Mouse (Mus musculus) c-Kit-positive CD71-positive TER-119-negative erythroid progenitor cells, embryonic 14.5 days (primary cell): ENCODE data around the gene Aass.
"Not testable (repeated sequence)": the region's sequence is repeated elsewhere in the genome, so short reads cannot be mapped to it uniquely, and the experiment has no call there.

Experiments used
- DNase-seq: peaks from one replicate; pipeline ENCODE4 v3.0.0-alpha.2; 2013; ENCODE audit warnings: low read depth

Gene Aass

GRCm38 (mm10) chr6:23132573-23133181, at the start of gene Aass:
Gene Aass (minus strand): TSS chr6:23132986.
- DNase-seq, result no peak

DNA sequence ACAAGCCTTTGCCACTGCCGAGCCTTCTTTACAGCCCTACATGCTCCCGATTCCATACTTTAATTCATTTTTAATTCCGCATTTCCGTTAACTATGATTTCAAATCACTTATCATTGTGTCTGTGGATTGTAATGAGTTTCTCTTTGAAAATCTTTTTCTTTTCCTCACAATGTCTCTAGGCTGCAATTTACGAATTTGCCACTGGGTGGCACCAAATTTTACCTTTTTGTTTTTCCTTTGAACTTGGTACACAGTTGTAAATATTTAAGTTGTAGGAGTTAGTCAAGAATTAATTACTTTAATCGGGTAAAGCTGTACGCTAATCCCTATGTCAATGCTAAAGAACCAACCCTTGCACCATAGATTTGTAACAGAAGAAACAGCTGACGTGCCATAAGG, 47.3 kb upstream of the Aass start:
- peak; percentile 5 for DNase-seq

DNA sequence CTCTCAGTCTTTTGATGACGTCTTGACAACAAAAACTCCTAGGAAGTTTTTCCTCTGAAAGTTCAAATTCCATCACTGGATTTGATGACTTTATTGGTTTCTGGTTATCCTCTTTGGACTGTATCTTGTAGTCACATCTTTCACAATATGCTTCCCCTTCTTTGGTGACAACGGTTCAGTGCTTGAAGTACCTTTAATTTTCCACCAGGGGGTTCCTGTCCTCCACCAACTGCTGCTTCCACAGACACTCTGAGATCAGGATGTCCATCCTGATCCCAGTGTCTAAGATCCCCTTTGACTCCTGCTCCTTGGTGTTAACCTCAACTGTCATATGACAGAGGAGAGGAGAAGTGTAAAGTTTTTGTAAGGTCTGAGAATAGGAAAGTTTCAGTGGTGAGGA, 31.0 kb upstream of the Aass start:
- DNase-seq, result not testable (repeated sequence)

DNA sequence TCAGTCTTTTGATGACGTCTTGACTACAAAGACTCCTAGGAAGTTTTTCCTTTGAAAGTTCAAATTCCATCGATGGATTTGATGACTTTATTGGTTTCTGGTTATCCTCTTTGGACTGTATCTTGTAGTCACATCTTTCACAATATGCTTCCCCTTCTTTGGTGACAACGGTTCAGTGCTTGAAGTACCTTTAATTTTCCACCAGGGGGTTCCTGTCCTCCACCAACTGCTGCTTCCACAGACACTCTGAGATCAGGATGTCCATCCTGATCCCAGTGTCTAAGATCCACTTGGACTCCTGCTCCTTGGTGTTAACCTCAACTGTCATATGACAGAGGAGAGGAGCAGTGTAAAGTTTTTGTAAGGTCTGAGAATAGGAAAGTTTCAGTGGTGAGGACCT, 23.6 kb upstream of the Aass start:
- DNase-seq, result not testable (repeated sequence)

DNA sequence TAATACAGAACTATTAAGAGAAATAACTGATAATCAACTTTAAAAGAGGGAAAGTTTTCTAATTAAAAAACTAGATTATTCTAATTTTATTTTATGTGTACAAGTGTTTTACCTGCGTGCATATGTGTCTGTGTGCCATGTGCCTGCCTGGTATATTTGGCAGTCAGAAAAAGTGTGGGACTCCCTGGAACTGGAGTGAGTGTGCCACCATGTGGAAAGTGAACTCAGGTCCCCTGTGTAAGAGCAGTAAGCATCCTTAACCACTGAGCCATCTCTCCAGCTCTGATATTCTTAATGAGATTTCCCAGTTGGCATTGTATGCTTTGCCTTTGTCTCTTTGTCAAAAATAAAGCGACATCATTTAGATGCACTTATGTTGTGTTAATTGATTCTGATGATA, 20.3 kb upstream of the Aass start:
- no peak for DNase-seq

DNA sequence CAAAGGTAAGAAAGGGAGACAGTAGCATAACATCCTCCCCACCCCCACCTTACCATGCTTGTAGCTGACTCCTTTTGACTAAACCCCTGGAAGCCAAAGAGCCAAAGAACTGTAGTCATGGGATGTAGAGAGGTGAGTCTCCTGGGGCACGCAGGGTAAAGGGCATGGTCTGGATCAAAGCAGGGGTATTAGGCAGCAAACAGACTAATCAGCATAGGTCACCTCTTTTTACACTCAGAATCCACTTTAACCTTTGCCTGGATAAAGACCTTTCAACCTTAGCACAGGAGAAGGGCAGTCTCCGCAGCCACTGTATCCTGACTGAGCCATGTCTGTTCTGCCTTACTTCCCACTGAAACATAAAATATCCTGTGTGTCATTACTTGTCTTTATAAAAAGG, 14.4 kb upstream of the Aass start:
- no peak for DNase-seq

DNA sequence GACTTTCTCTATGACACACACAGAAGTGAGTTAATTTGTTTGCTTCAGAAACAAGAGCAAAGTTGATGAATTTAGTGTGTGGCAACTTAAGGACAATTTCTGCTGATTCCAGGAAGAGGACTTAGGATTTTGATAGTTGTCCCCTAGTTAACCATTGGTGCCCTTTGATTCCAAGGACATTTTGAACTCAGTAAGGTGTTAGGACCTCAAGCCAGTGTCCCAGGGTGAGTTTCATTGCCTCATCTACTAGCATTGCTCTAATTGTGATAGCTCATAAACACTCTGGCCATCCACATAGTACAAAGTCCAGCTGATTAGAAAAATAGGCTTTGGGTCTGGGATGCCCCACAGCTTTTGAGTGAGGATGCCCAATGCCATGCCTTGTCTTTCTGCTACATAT, 11.2 kb upstream of the Aass start:
- DNase-seq, result no peak

- no peak for DNase-seq
Measured at GRCm38 (mm10) chr6:23131015-23131414, 1.8 kb downstream of the Aass start.

DNA sequence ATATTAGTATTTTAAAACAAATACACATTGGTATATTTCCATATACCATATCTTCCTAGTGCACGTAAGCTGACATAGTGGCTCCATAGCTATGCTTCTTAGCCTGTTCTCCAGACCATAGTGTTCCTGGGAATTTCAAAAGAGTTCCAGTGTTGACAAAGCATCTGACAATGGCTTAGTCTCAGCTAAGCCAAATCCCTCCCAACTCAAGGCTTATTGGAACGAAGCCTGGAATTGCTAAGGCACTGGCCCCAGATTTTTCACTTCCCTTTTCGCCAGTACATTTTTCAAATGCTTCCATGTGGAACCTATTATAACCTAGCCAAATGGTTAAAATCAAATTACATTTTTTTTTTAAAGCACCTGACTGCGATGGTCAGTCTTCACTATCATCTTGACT, 3.6 kb downstream of the Aass start:
- no peak for DNase-seq

DNA sequence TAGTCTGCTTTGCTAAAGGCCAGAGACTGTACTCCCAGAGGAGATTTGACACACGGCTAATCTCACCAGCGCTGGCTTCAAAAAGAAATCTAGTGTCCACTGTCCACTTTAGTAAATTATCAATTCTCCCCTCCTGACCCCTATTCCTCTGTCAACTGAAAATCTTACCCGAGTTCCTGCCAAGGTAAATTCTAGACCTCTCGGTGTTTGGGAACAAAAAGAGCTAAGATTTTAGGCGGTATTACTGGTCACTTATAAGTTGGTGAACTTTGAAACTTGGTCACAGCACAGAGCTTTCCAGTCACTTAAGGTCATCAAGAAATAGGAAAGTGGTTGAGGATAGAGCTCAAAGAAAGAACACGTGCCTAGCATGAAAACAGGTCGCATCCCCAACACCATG, 6.1 kb downstream of the Aass start:
- no peak for DNase-seq

DNA sequence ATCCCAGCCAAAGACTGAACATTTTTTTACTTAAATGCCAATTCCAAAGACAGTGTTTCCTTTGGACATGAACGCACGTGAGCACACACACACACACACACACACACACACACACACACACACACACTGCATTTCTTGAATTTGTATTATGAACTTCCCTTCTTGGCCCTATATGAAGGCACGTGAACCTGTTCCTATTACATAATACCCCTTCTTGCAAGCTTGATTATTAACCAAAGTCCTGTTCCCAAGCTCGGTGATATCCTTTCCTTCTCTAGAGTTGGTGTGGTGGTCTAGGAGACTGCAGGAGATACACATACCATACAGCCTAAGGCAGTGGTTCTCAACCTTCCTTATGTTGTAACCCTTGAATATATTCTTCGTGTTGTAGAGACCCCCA, 7.0 kb downstream of the Aass start:
- DNase-seq, result no peak

- no peak for DNase-seq
Measured at GRCm38 (mm10) chr6:23124823-23125222, 8.0 kb downstream of the Aass start.

GRCm38 (mm10) chr6:23122934-23123333, 9.9 kb downstream of the Aass start:
- no peak for DNase-seq

DNA sequence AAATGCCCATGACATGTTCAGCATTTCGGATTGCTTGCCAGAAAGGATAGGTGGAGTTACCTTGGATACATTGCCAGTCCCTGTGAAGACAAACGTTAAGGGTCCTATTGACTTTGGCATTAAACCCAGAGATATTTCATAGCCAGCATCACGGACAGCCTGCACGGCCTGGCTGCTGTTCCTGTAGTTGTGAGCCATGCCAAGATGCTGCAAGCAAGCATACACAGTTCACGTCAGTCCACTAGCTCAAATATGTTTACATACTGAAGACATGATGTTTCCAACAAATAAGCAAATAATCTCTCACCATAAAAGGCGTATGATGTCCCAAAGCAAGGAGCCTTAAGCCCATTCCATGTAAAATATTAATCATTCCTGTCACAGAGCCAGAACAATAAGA, 18.0 kb downstream of the Aass start:
- DNase-seq, result no peak

GRCm38 (mm10) chr6:23107069-23107468, 25.7 kb downstream of the Aass start:
- DNase-seq, result no peak

DNA sequence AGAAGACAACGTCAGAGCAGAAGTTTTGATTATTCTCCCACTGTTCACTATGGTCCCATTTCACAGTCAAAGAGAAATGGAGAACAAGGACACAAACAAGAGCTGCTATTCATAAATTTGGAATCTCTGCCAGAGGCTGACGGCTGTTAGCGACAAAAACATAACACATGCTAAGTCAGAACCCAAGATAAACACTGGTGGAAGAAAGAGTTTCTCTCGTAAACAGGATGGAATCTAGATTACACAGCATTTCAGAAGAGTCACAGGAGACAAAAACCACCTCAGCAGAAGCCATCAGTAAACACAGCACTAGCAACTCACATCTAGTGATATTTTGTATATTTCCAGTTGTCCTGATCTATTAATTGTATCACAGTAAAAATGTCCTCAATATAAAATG, 26.4 kb downstream of the Aass start:
- DNase-seq, result no peak

DNA sequence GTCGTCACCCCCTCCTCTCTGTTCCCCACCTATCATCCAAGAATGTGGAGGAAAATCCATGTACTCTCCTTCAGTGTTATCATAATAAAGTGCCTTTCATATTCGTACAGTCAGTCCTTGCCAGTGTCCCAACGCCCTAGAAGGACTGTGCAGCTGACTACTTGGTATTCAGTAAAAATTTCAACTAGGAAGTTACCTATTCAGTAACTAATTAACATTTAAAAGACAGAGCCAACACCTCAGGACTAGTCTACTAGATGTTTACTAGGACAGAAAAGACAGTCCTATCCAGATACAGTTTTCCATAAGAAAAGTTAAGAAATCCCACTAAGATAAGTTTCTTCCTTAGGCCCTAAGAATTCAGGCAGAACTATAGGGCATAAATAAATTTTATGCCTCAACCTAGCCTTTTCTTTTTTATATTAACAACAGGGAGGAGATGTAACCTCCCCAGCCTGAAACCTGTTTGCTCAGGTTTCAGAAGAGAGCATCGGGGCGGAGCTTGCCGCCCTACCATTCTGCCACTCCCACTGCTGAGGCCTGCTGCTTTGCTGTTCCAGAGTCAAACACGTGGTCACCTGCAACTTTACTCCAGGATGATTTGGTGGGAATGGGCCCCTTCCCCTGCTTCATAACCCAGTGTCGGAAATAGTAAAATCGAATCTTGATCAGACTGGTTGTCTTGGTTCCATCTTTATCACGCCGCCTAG, 42.3 kb downstream of the Aass start:
- DNase-seq, result not testable (repeated sequence)

DNA sequence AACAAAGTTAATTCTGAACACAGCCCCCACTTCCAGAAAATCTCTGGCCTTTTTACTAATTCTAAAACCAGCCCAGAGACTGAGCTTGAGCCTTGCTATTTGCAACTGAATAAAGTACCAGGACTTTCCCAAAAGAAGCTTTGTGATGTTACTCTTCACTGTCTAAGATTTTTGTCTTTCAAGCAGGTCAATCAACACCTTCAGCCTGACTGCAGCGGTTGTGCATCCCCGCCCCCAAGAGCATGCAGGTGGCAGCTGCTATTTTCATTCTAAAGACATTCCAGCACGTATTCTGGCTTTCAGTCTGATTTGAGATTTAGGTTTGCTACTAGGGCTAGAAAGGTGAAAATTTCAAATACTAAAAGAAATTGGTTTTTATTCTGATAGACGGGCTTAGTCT, 43.5 kb downstream of the Aass start:
- DNase-seq, result not testable (repeated sequence)

GRCm38 (mm10) chr6:23084587-23085421, 48.0 kb downstream of the Aass start:
- DNase-seq, result no peak

DNA sequence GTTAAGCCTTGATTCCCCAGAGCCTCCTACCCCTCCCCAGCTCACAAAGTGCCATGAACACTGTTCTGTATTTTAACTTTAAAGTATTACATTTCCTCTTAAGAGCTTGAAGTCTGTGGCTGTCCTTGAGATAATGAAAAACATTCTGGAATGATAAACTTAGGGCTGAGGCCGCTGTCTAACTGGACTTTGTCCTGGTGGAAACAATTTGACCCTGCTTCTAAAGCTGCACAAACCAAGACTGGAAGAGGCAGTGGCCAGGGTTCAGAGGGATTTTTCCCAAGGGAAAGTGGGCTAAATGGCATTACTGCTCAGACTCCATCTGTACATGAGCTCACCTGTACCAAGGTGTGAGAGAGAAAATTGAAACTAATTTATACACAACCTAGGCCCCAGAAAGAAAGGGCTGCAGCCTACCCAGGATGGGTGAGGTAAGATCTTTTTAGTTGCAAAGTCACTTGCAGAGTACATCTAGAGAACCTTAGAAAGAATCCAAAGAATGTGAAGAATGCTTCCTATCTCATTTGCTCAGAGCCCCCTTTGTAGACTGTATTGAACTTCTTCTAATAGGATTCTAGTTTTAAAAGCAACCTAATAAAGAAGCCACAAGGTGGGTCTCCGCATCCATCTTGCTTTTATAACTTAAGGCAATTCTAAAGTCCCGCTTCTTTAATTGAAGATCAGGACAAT, 52.6 kb downstream of the Aass start:
- DNase-seq, result no peak

DNA sequence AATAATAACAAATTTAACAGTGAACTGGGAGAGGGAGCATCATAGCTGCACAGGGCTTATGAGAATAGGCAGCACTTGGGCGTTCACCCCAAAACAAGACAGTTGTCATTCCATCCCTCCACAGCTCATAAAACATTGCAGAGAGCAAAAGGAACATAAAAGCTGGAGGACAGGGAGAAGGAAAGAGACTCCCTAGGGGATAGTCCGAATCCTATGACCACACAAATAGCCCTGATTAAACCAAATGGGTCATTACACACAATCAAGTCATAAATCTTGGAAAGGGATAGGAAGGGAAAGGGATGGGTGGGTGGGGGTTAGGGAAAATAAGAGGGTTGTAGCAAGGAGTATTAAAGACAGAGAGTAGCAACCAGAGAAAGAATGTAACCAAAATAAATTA, 54.5 kb downstream of the Aass start:
- DNase-seq, result no peak

DNA sequence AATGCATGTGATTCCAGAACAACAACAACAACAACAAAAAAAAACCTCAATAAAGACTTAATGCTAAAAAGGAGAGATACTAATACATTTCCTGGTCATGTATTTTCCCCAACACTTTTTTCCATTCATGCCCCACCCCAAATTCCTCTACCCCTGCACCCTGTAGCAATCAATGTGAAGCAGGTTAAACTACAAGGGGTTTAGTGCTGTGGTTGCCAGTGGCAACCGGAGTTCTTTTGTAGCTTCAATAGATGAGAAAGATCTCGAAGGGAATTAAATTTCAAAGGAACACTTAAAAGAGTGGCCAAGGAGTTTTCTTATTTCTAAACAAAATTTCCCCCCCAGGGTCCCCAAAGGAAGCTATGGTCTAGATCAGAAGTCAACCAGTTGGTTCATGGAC, 56.7 kb downstream of the Aass start:
- DNase-seq, result no peak

DNA sequence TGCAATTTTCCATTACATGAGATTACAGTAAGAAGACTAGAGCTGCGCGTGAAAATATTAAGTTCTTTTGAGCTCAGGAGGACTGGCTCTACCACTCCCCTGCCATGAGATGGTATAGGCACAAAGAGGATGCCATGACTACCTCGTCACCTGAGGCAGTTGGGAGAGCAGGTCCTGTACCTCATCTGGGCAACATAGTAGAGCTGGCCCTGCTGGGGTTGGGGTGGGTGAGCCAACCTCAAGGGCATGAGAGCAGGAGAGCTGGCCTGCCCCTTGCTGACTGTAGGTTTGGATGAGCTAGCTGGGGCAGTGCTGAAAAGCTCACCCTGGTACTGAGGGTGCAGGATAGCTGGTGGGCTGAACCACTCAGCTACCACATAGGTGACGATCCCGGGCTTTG, 77.1 kb downstream of the Aass start:
- DNase-seq, result no peak
